ENCODE assay signal across 8 mouse cellular contexts in genomic region chr9:66513150-66513549, GRCm38 (mm10). TPM values are rescaled to one million over a fixed set of nuclear protein-coding genes. Genes with fewer than 3 reads are reported as not detected.
DNase-seq lines count a peak whose midpoint lies in the region; ATAC-seq lines count a peak whose summit lies in the region.

No protein-coding gene starts in this region.

- no peaks in the 10 kb centered on the region for H3K9me3 ChIP-seq in embryonic facial prominence, embryonic 13.5 days
- H3K9me3 ChIP-seq in hindbrain, embryonic 15.5 days, result no peaks in the 10 kb centered on the region
- H3K9me3 ChIP-seq in midbrain, embryonic 14.5 days (ENCODE audit: control insufficient read depth, low read length), result no peaks in the 10 kb centered on the region

- H3K27me3 ChIP-seq in embryonic facial prominence, embryonic 13.5 days, result no peaks in the 10 kb centered on the region
- H3K27me3 ChIP-seq in hindbrain, embryonic 15.5 days, result no peaks in the 10 kb centered on the region
- H3K27me3 ChIP-seq in midbrain, embryonic 14.5 days (ENCODE audit: control insufficient read depth, insufficient read depth, low read length), result no peaks in the 10 kb centered on the region

- no peak for ATAC-seq in embryonic facial prominence, embryonic 13.5 days (ENCODE audit: insufficient number of reproducible peaks, insufficient read depth, low FRiP score, low TSS enrichment, low read depth)
- ATAC-seq in hindbrain, embryonic 15.5 days (ENCODE audit: low FRiP score, low read depth), result no peak
- ATAC-seq in midbrain, embryonic 14.5 days (ENCODE audit: low FRiP score, low TSS enrichment), result no peak

- H3K27ac ChIP-seq in embryonic facial prominence, embryonic 13.5 days, result peak overlapping the region; percentile 96; the same call in 1 of the 2 replicates
- peak overlapping the region; percentile 97 for H3K27ac ChIP-seq in hindbrain, embryonic 15.5 days (replicated peaks)
- no peak overlapping the region; the same call in 1 of the 2 replicates for H3K27ac ChIP-seq in midbrain, embryonic 14.5 days (replicated peaks; ENCODE audit: low read depth, low read length)

- no peak overlapping the region for H3K9ac ChIP-seq in embryonic facial prominence, embryonic 13.5 days
- H3K9ac ChIP-seq in hindbrain, embryonic 15.5 days, result no peak overlapping the region
- H3K9ac ChIP-seq in midbrain, embryonic 14.5 days (replicated peaks; ENCODE audit: low read length), result no peak overlapping the region

- 0 out of 2 replicates have a peak overlapping the region, but pooled peaks have one; percentile 72 for H3K4me3 ChIP-seq in embryonic facial prominence, embryonic 13.5 days
- no peak overlapping the region for H3K4me3 ChIP-seq in hindbrain, embryonic 15.5 days
- no peak overlapping the region for H3K4me3 ChIP-seq in midbrain, embryonic 14.5 days (replicated peaks; ENCODE audit: low read depth, low read length)

- peak; percentile 39 for DNase-seq in layer of hippocampus, adult 11-12 months (ENCODE audit: low spot score)
- DNase-seq in layer of hippocampus, adult 8-10 months (ENCODE audit: low spot score in 2 of 2), result no peak
- peak; percentile 33 for DNase-seq in ES-CJ7 (ENCODE audit: low read depth, low spot score)
- peak; percentile 48 for DNase-seq in midbrain, embryonic 14.5 days
- no peak for DNase-seq in c-Kit-positive CD71-positive TER-119-positive erythroid progenitor cells, embryonic 14.5 days (ENCODE audit: low spot score)
- no peak for DNase-seq in spleen, adult 18-20 months

- H3K36me3 ChIP-seq in embryonic facial prominence, embryonic 13.5 days, result peaks cover 47% of the 10 kb centered on the region
- peaks cover 39% of the 10 kb centered on the region for H3K36me3 ChIP-seq in hindbrain, embryonic 15.5 days
- H3K36me3 ChIP-seq in midbrain, embryonic 14.5 days (ENCODE audit: control insufficient read depth, insufficient read depth, low read length), result peaks cover 64% of the 10 kb centered on the region

- peak overlapping the region; percentile 98; the same call in 1 of the 2 replicates for H3K4me2 ChIP-seq in embryonic facial prominence, embryonic 13.5 days
- peak overlapping the region; percentile 96; the same call in 1 of the 2 replicates for H3K4me2 ChIP-seq in hindbrain, embryonic 15.5 days
- H3K4me2 ChIP-seq in midbrain, embryonic 14.5 days (ENCODE audit: low read length), result no peak overlapping the region

- peaks cover 27% of the 10 kb centered on the region for H3K4me1 ChIP-seq in embryonic facial prominence, embryonic 13.5 days
- peaks cover 34% of the 10 kb centered on the region for H3K4me1 ChIP-seq in hindbrain, embryonic 15.5 days (replicated peaks)
- peaks cover 12% of the 10 kb centered on the region for H3K4me1 ChIP-seq in midbrain, embryonic 14.5 days (ENCODE audit: control insufficient read depth, insufficient read depth, low read length)

RNA-seq across cellular contexts. Expression of gene Fbxl22, which starts 1.2 kb away (rescaled TPM):
- total RNA-seq in layer of hippocampus, adult 8-10 months (2022), result under 1 TPM; 0.16 to 0.39 (median 0.23) TPM
- 1.5 and 1.6 TPM in 2 replicates for polyA plus RNA-seq in embryonic facial prominence, embryonic 13.5 days (2015; fragmentation: Nextera tagmentation; extraction: Ambion mirVana)
- polyA plus RNA-seq in hindbrain, embryonic 15.5 days (2015; fragmentation: Nextera tagmentation; extraction: Ambion mirVana), result 1.0 and 1.2 TPM in 2 replicates
- polyA plus RNA-seq in midbrain, embryonic 14.5 days (2014; fragmentation: Nextera tagmentation; extraction: Ambion mirVana), result 1.5 and 1.9 TPM in 2 replicates

Comparison
In these comparisons a context has a peak if more than half of its experiments do, and no peak if none do; other contexts are left out.
1. DNase-seq: peak in layer of hippocampus, adult 11-12 months (single experiment), ES-CJ7 (single experiment) and midbrain, embryonic 14.5 days (single experiment); none in layer of hippocampus, adult 8-10 months (0 of 2), c-Kit-positive CD71-positive TER-119-positive erythroid progenitor cells, embryonic 14.5 days (single experiment) and spleen, adult 18-20 months (0 of 2).